Mouse (Mus musculus): ENCODE measurements around the gene Retreg1. TPM values are rescaled to one million over a fixed set of nuclear protein-coding genes. Genes with fewer than 3 reads are reported as not detected.

The Retreg1 gene
- polyA plus RNA-seq, 1 experiment = 24.3 TPM

GRCm38 (mm10) chr15:25871470-25871869 is 28.5 kb downstream of the Retreg1 start:
- no peaks in the 10 kb centered on the region; the same call in 1 of the 2 replicates for H3K4me1 ChIP-seq (ENCODE audit: control insufficient read depth, insufficient read depth, low read length)
- no peak overlapping the region for H3K27ac ChIP-seq (ENCODE audit: insufficient read depth, low read length)
- TF ChIP-seq POLR2A (IDR thresholded peaks at IDR 0.05; ENCODE audit: extremely low read depth, insufficient read depth, low read length) (no peak), CTCF (IDR thresholded peaks at IDR 0.05; ENCODE audit: extremely low read depth, insufficient read depth, low read length) (no peak)
- no peak overlapping the region for H3K4me3 ChIP-seq (ENCODE audit: insufficient read depth, low read length)

GRCm38 (mm10) chr15:25872118-25872517 is 29.1 kb downstream of the Retreg1 start:
- H3K4me1 ChIP-seq (ENCODE audit: control insufficient read depth, insufficient read depth, low read length) = no peaks in the 10 kb centered on the region; the same call in 1 of the 2 replicates
- H3K4me3 ChIP-seq (ENCODE audit: insufficient read depth, low read length) = no peak overlapping the region
- no peak for TF ChIP-seq POLR2A (IDR thresholded peaks at IDR 0.05; ENCODE audit: extremely low read depth, insufficient read depth, low read length)
- TF ChIP-seq CTCF (IDR thresholded peaks at IDR 0.05; ENCODE audit: extremely low read depth, insufficient read depth, low read length) = no peak
- H3K27ac ChIP-seq (ENCODE audit: insufficient read depth, low read length) = no peak overlapping the region

DNA sequence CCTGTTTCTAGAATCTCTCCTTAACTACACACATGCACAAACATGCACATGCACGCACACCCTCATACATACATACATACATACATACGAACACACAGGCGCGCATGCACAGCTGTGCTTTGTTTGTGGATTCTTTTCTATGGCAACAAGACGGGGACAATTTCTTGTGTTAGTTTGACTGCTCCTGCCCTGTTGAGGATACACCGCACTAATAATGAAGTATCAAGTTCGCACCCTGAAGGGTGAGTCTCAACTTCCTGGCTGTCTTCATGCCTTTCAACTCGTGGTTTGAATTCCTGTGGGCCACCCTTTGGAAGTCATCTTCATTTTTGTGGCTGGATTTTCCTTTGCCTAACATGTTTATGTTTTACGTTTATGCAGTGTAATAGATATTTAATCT is 29.7 kb downstream of the Retreg1 start:
- Histone ChIP-seq H3K4me1 (ENCODE audit: control insufficient read depth, insufficient read depth, low read length) (no peaks in the 10 kb centered on the region; the same call in 1 of the 2 replicates), H3K4me3 (ENCODE audit: insufficient read depth, low read length) (no peak overlapping the region), H3K27ac (ENCODE audit: insufficient read depth, low read length) (no peak overlapping the region)
- TF ChIP-seq CTCF (IDR thresholded peaks at IDR 0.05; ENCODE audit: extremely low read depth, insufficient read depth, low read length) = no peak
- TF ChIP-seq POLR2A (IDR thresholded peaks at IDR 0.05; ENCODE audit: extremely low read depth, insufficient read depth, low read length) = no peak

DNA sequence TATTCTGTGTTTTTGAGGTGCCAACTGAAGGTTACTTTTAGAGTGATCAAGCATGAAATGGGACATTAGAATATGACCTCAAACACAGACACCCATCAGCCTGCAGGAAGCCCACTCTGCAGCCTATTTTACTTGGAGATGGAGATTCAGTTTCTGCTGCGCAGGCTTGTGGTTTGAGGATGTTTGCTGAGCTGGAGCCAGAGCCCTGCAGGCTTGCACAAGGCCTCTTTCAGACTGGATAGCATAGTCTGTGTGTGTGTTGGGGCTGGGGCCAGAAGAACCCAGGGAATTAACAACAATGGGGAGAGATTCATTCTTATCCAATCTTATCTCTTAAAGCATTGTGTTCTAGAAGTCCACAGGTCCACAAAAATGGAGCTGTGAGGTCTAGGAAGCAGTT is 30.6 kb downstream of the Retreg1 start:
- no peak overlapping the region for H3K4me3 ChIP-seq (ENCODE audit: insufficient read depth, low read length)
- no peaks in the 10 kb centered on the region; the same call in 1 of the 2 replicates for H3K4me1 ChIP-seq (ENCODE audit: control insufficient read depth, insufficient read depth, low read length)
- no peak for TF ChIP-seq CTCF (IDR thresholded peaks at IDR 0.05; ENCODE audit: extremely low read depth, insufficient read depth, low read length)
- no peak for TF ChIP-seq POLR2A (IDR thresholded peaks at IDR 0.05; ENCODE audit: extremely low read depth, insufficient read depth, low read length)
- H3K27ac ChIP-seq (ENCODE audit: insufficient read depth, low read length) = no peak overlapping the region; the same call in 1 of the 2 replicates

- Histone ChIP-seq H3K27ac (ENCODE audit: insufficient read depth, low read length) (no peak overlapping the region), H3K4me1 (ENCODE audit: control insufficient read depth, insufficient read depth, low read length) (no peaks in the 10 kb centered on the region), H3K4me3 (ENCODE audit: insufficient read depth, low read length) (no peak overlapping the region)
- TF ChIP-seq CTCF (IDR thresholded peaks at IDR 0.05; ENCODE audit: extremely low read depth, insufficient read depth, low read length) (no peak), POLR2A (IDR thresholded peaks at IDR 0.05; ENCODE audit: extremely low read depth, insufficient read depth, low read length) (no peak)
Observed at GRCm38 (mm10) chr15:25876601-25877161, 33.7 kb downstream of the Retreg1 start.

DNA sequence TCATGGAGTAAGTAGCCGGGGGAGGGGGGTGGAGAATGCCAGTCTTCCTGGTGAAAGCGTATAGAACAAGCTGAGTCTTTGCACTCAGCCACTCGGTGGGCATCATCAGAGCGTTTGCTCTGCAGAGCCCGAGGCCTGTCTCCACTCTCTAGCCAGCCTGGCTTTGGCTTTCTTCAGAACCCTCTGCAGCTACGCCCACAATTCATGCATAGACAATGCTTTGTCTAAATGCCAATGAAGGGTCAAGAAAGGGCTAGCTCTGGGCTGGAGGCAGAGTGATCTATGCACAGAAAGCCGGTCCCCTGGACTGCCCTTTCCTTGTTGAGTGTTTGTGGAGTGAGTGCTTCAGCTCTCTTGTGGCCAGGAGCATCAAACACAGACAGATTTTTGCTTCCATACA is 34.8 kb downstream of the Retreg1 start:
- Histone ChIP-seq H3K4me1 (ENCODE audit: control insufficient read depth, insufficient read depth, low read length) (no peaks in the 10 kb centered on the region), H3K27ac (ENCODE audit: insufficient read depth, low read length) (no peak overlapping the region), H3K4me3 (ENCODE audit: insufficient read depth, low read length) (no peak overlapping the region)
- no peak for TF ChIP-seq POLR2A (IDR thresholded peaks at IDR 0.05; ENCODE audit: extremely low read depth, insufficient read depth, low read length)
- TF ChIP-seq CTCF (IDR thresholded peaks at IDR 0.05; ENCODE audit: extremely low read depth, insufficient read depth, low read length) = no peak

DNA sequence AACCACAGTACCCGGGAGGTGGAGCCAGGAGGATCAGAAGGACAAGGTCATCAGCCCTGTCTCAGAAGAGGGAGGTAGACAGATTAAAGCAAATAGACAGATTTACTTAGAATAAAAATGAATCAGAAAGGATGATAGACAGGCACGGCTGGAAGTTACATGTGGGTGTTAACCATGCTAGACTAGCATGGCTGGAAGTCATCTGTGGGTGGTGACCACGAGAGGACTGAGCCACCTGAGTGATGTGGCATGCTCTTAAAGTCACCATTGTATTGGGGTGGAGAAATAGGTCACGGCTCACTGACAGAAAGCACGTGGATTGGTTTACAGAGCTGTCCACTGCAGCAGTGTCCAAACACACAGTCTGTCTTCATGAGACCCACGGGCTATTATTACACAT is 36.2 kb downstream of the Retreg1 start:
- TF ChIP-seq CTCF (IDR thresholded peaks at IDR 0.05; ENCODE audit: extremely low read depth, insufficient read depth, low read length) = no peak
- TF ChIP-seq POLR2A (IDR thresholded peaks at IDR 0.05; ENCODE audit: extremely low read depth, insufficient read depth, low read length) = no peak
- Histone ChIP-seq H3K27ac (ENCODE audit: insufficient read depth, low read length) (no peak overlapping the region), H3K4me3 (ENCODE audit: insufficient read depth, low read length) (no peak overlapping the region), H3K4me1 (ENCODE audit: control insufficient read depth, insufficient read depth, low read length) (no peaks in the 10 kb centered on the region)

- Histone ChIP-seq H3K27ac (ENCODE audit: insufficient read depth, low read length) (no peak overlapping the region), H3K4me3 (ENCODE audit: insufficient read depth, low read length) (no peak overlapping the region), H3K4me1 (ENCODE audit: control insufficient read depth, insufficient read depth, low read length) (no peaks in the 10 kb centered on the region)
- TF ChIP-seq CTCF (IDR thresholded peaks at IDR 0.05; ENCODE audit: extremely low read depth, insufficient read depth, low read length) (no peak), POLR2A (IDR thresholded peaks at IDR 0.05; ENCODE audit: extremely low read depth, insufficient read depth, low read length) (no peak)
Observed at GRCm38 (mm10) chr15:25880192-25880591, 37.2 kb downstream of the Retreg1 start.

DNA sequence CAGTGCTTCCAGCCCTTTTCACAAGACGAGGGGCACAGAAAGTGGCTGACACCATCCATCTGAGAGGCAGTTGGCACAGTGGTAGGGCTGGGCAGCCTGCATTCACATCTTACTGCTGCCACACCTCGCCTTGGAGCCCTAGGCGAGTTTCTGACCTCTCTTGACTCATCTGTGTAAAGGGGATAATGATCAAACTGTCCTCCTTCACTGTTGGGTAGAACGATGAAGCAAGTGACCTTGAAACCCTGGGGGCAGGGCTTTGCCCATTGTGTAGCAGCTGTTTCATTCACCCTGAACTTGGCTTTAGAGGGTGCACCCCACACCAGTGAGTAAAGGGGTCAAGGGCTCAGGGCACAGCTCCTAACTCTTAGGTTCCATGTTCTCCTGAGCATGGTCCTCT is 39.0 kb downstream of the Retreg1 start:
- H3K4me1 ChIP-seq (ENCODE audit: control insufficient read depth, insufficient read depth, low read length) = no peaks in the 10 kb centered on the region
- TF ChIP-seq CTCF (IDR thresholded peaks at IDR 0.05; ENCODE audit: extremely low read depth, insufficient read depth, low read length) = no peak
- TF ChIP-seq POLR2A (IDR thresholded peaks at IDR 0.05; ENCODE audit: extremely low read depth, insufficient read depth, low read length) = no peak
- no peak overlapping the region for H3K4me3 ChIP-seq (ENCODE audit: insufficient read depth, low read length)

GRCm38 (mm10) chr15:25884416-25884958 is 41.5 kb downstream of the Retreg1 start:
- TF ChIP-seq POLR2A (IDR thresholded peaks at IDR 0.05; ENCODE audit: extremely low read depth, insufficient read depth, low read length) (no peak), CTCF (IDR thresholded peaks at IDR 0.05; ENCODE audit: extremely low read depth, insufficient read depth, low read length) (no peak)
- no peak overlapping the region for H3K27ac ChIP-seq (ENCODE audit: insufficient read depth, low read length)
- H3K4me3 ChIP-seq (ENCODE audit: insufficient read depth, low read length) = no peak overlapping the region
- no peaks in the 10 kb centered on the region for H3K4me1 ChIP-seq (ENCODE audit: control insufficient read depth, insufficient read depth, low read length)

More for the DNA sequence above, 39.0 kb downstream of the Retreg1 start:
- no peak overlapping the region for H3K27ac ChIP-seq (ENCODE audit: insufficient read depth, low read length)

Measured in cortical plate, adult 2 months (tissue).